Mouse (Mus musculus): ENCODE measurements at regions not wholly inside any gene's neighbourhood (a gene's known extent, or its start where the extent isn't known, plus 50 kb on each side); places are given as distances from the start of the nearest gene placed in this dataset.

GRCm38 (mm10) chr15:5462651-5463050, 218.7 kb upstream of the Ptger4 start:
- Histone ChIP-seq H3K9ac (ENCODE audit: low read depth, poor library complexity, severe bottlenecking) (no peak overlapping the region), H3K4me3 (ENCODE audit: low read depth, low read length) (no peak overlapping the region), H3K9me3 (replicated peaks; ENCODE audit: control insufficient read depth, insufficient read depth, low read length, poor library complexity, severe bottlenecking) (peaks cover 3% of the 10 kb centered on the region; the same call in 1 of the 2 replicates), H3K27me3 (ENCODE audit: control insufficient read depth, insufficient read depth, low read length, poor library complexity, severe bottlenecking) (no peaks in the 10 kb centered on the region), H3K4me1 (ENCODE audit: control insufficient read depth, insufficient read depth, low read length) (no peaks in the 10 kb centered on the region), H3K27ac (ENCODE audit: insufficient read depth, low read length) (no peak overlapping the region), H3K36me3 (ENCODE audit: control insufficient read depth, insufficient read depth, low read length, poor library complexity, severe bottlenecking) (no peaks in the 10 kb centered on the region)
- no peak for TF ChIP-seq POLR2A (IDR thresholded peaks at IDR 0.05; ENCODE audit: insufficient read depth, low read length)
- no peak for TF ChIP-seq CTCF (IDR thresholded peaks at IDR 0.05; ENCODE audit: low read depth, low read length)
- TF ChIP-seq EP300 (IDR thresholded peaks at IDR 0.05; ENCODE audit: insufficient read depth, low read depth, low read length) = no peak

DNA sequence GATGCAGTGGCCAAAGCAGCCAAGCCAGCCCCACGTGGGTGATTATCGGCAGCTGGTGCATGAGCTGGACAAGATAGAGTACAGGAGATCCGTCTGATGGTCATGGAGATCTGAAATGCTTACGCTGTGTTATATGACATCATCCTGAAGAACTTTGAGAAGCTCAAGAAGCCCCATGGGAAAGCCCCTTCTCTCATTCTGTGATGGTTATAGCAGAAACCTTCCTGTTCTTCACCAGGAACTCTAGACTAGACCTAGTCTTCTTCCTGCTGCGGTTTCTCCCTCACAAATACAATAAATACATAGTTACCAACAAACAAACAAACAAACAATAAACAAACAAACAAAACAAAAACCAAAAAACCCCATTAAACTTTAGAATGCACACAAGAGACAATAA, 220.7 kb upstream of the Ptger4 start:
- TF ChIP-seq CTCF (IDR thresholded peaks at IDR 0.05; ENCODE audit: low read depth, low read length) (no peak), EP300 (IDR thresholded peaks at IDR 0.05; ENCODE audit: insufficient read depth, low read depth, low read length) (no peak), POLR2A (IDR thresholded peaks at IDR 0.05; ENCODE audit: insufficient read depth, low read length) (no peak)

DNA sequence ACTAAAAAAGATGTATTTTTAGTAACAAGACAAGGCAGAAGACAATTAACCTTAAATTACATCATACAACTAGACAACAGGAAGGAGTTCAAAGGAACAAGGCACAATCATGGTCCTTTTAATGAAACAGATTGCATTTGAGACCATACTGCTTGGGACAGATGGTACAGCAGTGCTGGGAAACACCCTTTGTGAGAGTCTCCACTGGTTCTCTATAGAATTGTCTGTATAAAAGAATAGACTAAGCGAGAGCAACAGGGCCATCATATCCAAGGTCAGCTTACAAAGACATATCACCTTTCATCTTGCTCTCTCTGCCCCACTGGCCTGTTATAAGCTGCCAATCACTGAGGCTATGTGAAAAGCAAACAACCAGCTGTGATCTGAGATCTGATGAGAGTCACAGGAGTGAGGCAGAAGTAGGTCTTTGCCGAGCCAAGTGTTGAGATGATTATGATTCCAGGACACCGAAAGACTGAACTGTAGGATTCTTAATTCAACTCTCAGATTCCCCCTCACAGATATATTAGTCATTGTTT, 224.6 kb upstream of the Ptger4 start:
- Histone ChIP-seq H3K4me1 (ENCODE audit: control insufficient read depth, insufficient read depth, low read length) (no peaks in the 10 kb centered on the region), H3K9me3 (replicated peaks; ENCODE audit: control insufficient read depth, insufficient read depth, low read length, poor library complexity, severe bottlenecking) (no peaks in the 10 kb centered on the region), H3K27me3 (ENCODE audit: control insufficient read depth, insufficient read depth, low read length, poor library complexity, severe bottlenecking) (no peaks in the 10 kb centered on the region), H3K9ac (ENCODE audit: low read depth, poor library complexity, severe bottlenecking) (no peak overlapping the region), H3K36me3 (ENCODE audit: control insufficient read depth, insufficient read depth, low read length, poor library complexity, severe bottlenecking) (no peaks in the 10 kb centered on the region), H3K27ac (ENCODE audit: insufficient read depth, low read length) (no peak overlapping the region), H3K4me3 (ENCODE audit: low read depth, low read length) (no peak overlapping the region)
- TF ChIP-seq CTCF (IDR thresholded peaks at IDR 0.05; ENCODE audit: low read depth, low read length) = no peak
- TF ChIP-seq POLR2A (IDR thresholded peaks at IDR 0.05; ENCODE audit: insufficient read depth, low read length) = no peak
- TF ChIP-seq EP300 (IDR thresholded peaks at IDR 0.05; ENCODE audit: insufficient read depth, low read depth, low read length) = no peak

More for the DNA sequence above, 220.7 kb upstream of the Ptger4 start:
- Histone ChIP-seq H3K27ac (ENCODE audit: insufficient read depth, low read length) (no peak overlapping the region), H3K4me1 (ENCODE audit: control insufficient read depth, insufficient read depth, low read length) (no peaks in the 10 kb centered on the region), H3K9me3 (replicated peaks; ENCODE audit: control insufficient read depth, insufficient read depth, low read length, poor library complexity, severe bottlenecking) (peaks cover 3% of the 10 kb centered on the region; the same call in 1 of the 2 replicates), H3K4me3 (ENCODE audit: low read depth, low read length) (no peak overlapping the region), H3K36me3 (ENCODE audit: control insufficient read depth, insufficient read depth, low read length, poor library complexity, severe bottlenecking) (no peaks in the 10 kb centered on the region), H3K27me3 (ENCODE audit: control insufficient read depth, insufficient read depth, low read length, poor library complexity, severe bottlenecking) (no peaks in the 10 kb centered on the region), H3K9ac (ENCODE audit: low read depth, poor library complexity, severe bottlenecking) (no peak overlapping the region)

DNA sequence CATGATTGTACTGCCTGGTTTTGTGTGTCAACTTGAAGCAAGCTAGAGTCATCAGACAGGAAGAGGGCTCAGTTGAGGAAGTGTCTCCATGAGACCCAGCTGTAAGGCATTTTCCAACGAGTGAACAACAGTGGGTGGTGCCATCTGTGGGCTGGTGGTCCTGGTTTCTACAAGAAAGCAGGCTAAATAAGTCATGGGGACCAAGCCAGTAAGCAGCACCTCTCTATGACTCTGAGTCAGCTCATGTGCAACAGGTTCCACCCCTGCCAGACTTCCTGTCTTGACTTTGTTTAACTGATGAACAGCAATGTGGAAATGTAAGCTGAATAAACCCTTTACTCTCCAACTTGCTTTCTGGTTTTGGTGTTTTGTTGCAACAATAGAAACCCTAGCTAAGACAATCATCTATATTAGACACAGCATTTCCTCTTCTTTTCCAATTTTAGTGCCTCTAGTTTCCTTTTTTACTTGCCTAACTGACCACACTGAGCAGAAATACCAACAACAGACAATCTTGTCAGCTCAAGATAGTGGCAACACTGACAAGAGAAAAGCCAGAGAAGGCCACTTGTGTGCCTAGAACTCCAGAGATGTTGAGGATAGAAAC, 231.5 kb upstream of the Ptger4 start:
- H3K27ac ChIP-seq (ENCODE audit: insufficient read depth, low read length) = no peak overlapping the region
- no peaks in the 10 kb centered on the region for H3K4me1 ChIP-seq (ENCODE audit: control insufficient read depth, insufficient read depth, low read length)
- H3K27me3 ChIP-seq (ENCODE audit: control insufficient read depth, insufficient read depth, low read length, poor library complexity, severe bottlenecking) = no peaks in the 10 kb centered on the region
- H3K4me3 ChIP-seq (ENCODE audit: low read depth, low read length) = no peak overlapping the region
- no peak for TF ChIP-seq CTCF (IDR thresholded peaks at IDR 0.05; ENCODE audit: low read depth, low read length)
- no peak for TF ChIP-seq EP300 (IDR thresholded peaks at IDR 0.05; ENCODE audit: insufficient read depth, low read depth, low read length)
- TF ChIP-seq POLR2A (IDR thresholded peaks at IDR 0.05; ENCODE audit: insufficient read depth, low read length) = no peak
- no peaks in the 10 kb centered on the region for H3K36me3 ChIP-seq (ENCODE audit: control insufficient read depth, insufficient read depth, low read length, poor library complexity, severe bottlenecking)
- H3K9me3 ChIP-seq (replicated peaks; ENCODE audit: control insufficient read depth, insufficient read depth, low read length, poor library complexity, severe bottlenecking) = no peaks in the 10 kb centered on the region
- H3K9ac ChIP-seq (ENCODE audit: low read depth, poor library complexity, severe bottlenecking) = no peak overlapping the region

GRCm38 (mm10) chr15:5493286-5493685, 249.3 kb upstream of the Ptger4 start:
- H3K4me3 ChIP-seq (ENCODE audit: low read depth, low read length) = no peak overlapping the region
- no peaks in the 10 kb centered on the region for H3K27me3 ChIP-seq (ENCODE audit: control insufficient read depth, insufficient read depth, low read length, poor library complexity, severe bottlenecking)
- H3K4me1 ChIP-seq (ENCODE audit: control insufficient read depth, insufficient read depth, low read length) = no peaks in the 10 kb centered on the region
- no peak overlapping the region for H3K9ac ChIP-seq (ENCODE audit: low read depth, poor library complexity, severe bottlenecking)
- no peak for TF ChIP-seq CTCF (IDR thresholded peaks at IDR 0.05; ENCODE audit: low read depth, low read length)
- TF ChIP-seq POLR2A (IDR thresholded peaks at IDR 0.05; ENCODE audit: insufficient read depth, low read length) = no peak
- no peaks in the 10 kb centered on the region for H3K9me3 ChIP-seq (replicated peaks; ENCODE audit: control insufficient read depth, insufficient read depth, low read length, poor library complexity, severe bottlenecking)
- H3K27ac ChIP-seq (ENCODE audit: insufficient read depth, low read length) = no peak overlapping the region
- H3K36me3 ChIP-seq (ENCODE audit: control insufficient read depth, insufficient read depth, low read length, poor library complexity, severe bottlenecking) = no peaks in the 10 kb centered on the region

DNA sequence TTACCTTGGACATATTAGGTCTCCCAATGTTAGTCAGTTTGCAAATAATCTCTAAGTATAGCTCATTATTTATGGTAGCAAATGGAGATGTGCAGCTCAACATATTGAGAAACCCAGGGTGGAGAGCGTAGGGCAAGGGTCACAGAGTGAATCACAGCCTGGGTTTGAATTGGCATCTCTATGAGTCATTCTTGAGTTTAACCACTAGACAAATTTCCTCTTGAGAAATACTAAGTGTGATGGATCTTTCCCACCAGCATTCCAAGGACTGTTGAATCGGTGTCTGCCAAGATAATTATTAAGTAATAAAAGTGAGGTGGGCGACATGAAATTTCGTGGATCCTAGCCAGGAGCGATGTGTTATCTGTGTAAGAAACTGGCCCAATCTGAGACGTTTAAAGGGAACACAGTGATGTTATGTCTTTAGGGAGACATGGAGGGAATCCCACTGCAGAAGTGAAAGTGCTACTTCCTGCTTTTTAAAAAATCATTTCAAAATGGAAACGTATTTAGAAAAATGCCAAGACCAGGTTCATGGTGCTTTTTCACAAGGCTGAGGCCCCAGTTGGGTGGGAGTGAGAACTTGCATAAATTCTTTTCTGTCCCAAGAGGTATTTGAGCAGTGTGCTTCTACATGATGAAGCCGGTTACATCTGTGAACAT, 251.3 kb upstream of the Ptger4 start:
- H3K4me1 ChIP-seq (ENCODE audit: control insufficient read depth, insufficient read depth, low read length) = no peaks in the 10 kb centered on the region

More for the DNA sequence above, 251.3 kb upstream of the Ptger4 start:
- H3K27me3 ChIP-seq (ENCODE audit: control insufficient read depth, insufficient read depth, low read length, poor library complexity, severe bottlenecking) = no peaks in the 10 kb centered on the region
- no peak for TF ChIP-seq CTCF (IDR thresholded peaks at IDR 0.05; ENCODE audit: low read depth, low read length)
- no peak for TF ChIP-seq POLR2A (IDR thresholded peaks at IDR 0.05; ENCODE audit: insufficient read depth, low read length)
- no peak for TF ChIP-seq EP300 (IDR thresholded peaks at IDR 0.05; ENCODE audit: insufficient read depth, low read depth, low read length)
- no peak overlapping the region for H3K9ac ChIP-seq (ENCODE audit: low read depth, poor library complexity, severe bottlenecking)
- no peak overlapping the region for H3K27ac ChIP-seq (ENCODE audit: insufficient read depth, low read length)
- no peaks in the 10 kb centered on the region for H3K9me3 ChIP-seq (replicated peaks; ENCODE audit: control insufficient read depth, insufficient read depth, low read length, poor library complexity, severe bottlenecking)
- no peak overlapping the region for H3K4me3 ChIP-seq (ENCODE audit: low read depth, low read length)
- no peaks in the 10 kb centered on the region for H3K36me3 ChIP-seq (ENCODE audit: control insufficient read depth, insufficient read depth, low read length, poor library complexity, severe bottlenecking)
